Mouse (Mus musculus) v-Abl transformed pro-B cells (cell line): Measurements from ENCODE around the gene Tent5c.

Source experiments
- in situ Hi-C, 2 experiments: fragments of 400-800 bp; cut with MboI; formaldehyde crosslinking; loops; one replicate each; pipeline ENCODE4 v1.15.1; 2025; ENCODE audit not compliant: unreplicated experiment in 2 of 2

The Tent5c gene

DNA sequence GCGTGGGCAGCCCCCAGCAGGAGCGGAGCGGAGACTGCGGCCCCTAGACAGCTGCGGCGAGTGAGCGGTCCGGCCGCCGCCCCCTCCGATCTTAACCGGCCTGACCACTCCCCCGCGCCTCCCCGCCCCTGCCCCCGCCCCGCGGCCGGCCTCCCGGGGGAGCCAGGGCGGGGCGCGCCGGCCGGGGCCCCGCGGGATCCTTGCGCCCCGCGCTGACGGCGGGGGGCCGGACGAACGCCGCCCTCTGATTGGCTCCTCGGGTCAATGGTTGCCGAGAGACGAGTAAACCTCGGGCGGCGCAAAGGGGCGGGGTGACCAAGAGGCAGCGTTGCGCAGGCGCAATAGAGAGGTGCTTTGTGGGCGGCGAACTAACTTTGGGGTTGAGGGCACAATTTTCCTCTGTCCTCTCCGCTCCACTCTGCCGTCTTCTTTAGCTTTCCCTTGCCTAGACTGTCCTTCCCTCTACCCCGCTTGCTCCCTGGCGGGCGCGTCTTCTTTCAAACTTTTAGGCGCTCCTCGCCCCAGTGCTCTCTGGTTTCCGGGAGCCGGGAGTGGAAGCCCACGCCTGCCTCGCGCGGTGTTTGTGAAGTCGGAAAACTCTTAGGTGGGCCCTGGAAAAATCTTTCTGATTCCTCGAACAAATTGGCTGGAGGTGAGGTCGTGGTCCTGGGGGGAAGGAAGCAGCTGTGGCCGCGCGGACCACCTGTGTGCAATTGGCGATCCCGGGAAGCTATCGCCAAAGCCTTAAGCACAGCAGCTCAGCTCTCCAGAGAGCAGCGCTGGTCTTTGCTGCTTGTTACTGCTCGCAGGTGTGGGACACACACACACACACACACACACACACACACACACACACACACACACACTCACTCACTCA is at the start of gene Tent5c:
TSS of gene Tent5c (minus strand) at position 192 of the 877 bp plus-strand sequence.
- in situ Hi-C loops, result loop anchor here in 1 of 2 experiments (10.0 kb wide), 1 partner anchor 195 kb away; the partner anchor contains the start of gene Man1a2

DNA sequence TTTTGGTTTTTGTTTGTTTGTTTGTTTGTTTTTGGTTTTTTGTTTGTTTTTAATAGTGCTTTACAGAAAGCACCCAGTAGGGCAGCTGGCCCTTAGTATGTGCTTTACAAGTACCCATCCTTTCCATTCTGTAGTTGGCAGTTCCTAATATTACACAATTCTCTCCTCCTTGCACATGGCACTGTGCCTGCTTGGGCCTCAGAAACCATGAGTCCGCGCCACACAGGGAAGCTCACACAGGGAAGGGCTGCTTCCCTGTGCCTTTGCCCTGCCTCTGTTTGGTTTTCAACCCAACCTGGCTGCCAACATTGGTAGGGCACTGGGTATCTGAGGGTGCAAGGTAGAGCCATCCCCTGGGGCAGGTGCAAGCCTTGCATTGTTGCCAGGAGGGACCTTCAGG is 47.6 kb upstream of the Tent5c start:
- in situ Hi-C loops, result no loop called here

DNA sequence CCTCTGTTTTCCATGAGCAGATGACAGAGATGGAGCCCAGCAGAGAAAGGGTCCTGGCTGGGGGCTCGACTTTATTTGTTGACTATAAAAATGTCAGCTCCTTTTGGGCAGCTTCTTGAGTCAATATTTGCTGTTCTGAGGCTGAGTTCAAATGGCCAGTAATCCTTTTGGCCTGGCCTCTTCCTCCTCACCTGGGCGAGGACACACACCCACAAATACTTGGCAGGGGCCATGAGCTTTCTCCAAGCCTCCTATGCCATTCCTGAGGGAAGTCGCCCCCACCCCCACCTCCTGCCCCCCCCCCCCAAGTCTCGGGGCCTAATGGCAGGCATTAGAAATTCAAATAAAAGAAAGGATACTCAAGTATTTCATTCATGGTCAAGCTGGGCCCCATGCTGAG is 46.8 kb upstream of the Tent5c start:
- in situ Hi-C loops, result no loop called here

DNA sequence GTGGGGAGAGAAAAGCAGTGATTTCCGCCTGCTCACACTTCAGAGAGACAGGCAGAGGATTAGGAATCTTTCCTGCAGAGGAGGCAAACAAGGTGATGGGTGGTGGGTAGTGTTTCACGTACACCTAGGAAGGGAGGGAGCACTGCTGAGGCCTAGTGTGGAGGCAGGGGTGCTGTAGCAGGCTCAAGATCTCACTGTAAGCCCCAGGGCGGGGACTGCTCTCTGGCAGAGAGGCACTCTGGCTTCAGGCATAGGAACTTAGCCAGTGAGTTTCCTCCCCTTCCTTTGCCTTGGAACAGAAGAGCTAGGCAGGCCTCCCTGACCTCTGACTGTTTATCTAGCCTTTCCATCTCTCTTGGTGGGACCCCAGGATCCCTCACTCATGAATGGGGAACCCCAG is 46.2 kb upstream of the Tent5c start:
- in situ Hi-C loops, result no loop called here

DNA sequence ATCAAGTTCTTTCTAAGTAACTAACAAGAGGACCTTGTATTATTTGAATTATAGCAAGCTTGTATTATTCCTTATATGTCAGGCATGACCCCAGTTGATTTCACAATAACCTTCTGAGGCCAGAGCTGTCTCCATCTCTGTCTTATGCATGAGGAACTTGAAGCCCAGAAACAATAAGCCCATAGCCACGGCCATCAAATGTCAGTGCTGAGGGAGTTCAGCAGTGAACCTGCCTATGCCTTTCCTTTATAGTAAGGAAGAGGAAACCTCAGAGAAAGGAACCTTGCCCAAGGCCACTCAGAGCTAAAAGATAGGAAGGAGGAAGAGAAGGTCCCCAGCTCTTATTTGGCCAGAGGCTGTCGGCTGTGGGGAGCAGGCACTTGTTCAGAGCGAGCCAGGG is 45.3 kb upstream of the Tent5c start:
- in situ Hi-C loops, result no loop called here

DNA sequence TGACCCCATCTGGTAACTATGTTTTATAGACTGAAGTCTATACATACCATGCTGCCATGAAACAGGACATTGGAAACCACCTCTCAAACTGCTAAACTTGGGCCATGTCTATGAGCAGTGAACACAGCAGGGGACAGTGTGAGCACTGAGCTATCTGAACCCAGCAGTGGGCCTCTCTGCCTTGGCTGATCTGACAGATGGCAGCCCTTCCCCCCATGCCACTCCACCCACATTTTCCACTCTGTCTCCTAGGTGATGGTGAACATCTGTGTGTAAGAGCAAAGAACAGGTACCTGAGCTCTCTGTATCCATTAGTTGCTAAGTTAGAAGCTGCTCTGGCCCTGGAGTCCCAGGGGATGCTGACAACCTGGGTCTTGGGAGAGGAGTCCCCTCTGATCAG is 44.3 kb upstream of the Tent5c start:
- in situ Hi-C loops, result no loop called here

DNA sequence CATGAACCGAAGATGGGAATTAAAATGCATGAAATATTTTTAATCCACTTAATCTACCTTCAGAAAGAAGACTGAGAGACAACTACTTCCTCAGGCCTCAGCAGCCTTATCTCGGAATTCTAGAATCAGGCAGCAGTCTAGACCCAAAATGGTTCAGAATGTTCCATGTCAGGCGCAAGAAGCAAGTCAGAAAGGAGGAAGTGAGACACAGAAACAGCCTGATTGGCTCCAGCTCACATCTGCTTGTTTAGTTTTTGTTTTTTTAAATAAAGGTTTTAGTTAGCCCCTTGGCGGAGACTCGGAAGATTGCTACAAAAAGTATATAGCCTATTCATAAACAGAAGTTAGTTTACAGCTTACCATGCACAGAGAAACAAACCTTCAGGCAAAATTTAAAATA is 41.8 kb upstream of the Tent5c start:
- in situ Hi-C loops, result no loop called here

DNA sequence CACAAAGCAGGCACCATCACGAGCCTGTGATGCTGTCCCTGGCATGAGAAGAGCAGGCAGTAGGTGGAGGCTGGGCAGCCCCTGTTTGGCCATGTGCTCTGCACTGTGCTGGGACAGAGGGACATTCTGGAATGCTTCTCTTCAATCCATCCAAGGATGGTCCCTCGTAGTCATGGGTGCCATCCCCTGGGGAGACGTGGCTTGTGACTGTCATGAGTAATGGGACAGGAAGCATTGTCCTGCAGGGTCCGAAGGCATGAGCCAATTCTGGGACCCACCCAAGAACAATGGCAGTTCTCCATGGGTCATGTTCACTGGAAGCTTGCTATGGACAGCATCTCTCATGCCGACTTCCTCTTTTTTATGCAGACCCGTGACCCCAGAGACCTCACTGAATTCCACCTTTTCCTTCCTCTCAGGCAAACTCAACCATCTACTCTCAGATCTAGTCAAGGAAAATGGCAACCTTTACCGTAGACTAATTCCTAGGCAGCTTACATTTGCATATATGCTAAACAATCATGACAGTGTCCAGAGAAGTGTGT is 41.2 kb upstream of the Tent5c start:
- in situ Hi-C loops, result no loop called here

DNA sequence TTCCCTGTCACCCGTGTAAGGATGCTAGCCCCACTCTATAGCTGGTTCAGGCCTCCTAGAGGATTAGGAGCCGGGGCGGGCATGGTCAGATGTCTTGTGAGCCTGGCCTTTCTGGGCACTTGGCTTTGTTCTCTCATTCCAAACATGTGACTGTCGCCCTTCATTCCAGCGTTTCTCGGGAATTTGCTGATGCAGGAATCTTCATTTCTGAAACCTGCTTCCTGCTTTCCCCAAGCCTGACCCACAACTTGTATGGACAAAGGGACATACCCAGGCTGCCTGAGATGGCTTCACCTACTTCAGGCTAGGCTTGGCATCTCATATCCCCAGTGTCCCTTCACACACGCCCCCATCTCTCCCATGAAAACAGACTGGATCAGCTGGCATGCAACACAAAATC is 33.5 kb upstream of the Tent5c start:
- in situ Hi-C loops, result no loop called here

DNA sequence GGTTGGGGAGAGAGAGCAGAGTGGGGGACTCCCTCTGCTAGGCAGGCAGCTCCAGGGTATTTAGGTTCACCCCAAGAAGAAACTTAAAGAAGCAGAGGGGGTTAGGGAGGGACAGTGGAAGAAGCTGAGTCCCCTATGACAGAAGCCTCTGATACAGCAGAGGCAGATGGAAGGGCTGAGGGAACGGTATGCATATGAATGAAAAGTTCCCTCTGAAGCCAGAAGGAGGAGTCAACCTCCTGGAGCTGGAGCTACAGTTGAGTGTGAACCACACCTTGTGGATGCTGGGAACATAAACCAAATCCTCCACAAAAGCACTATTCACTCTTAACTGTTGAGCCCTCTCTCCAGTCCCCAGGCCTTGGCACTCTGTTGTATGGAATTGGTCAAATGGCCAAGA is 32.5 kb upstream of the Tent5c start:
- in situ Hi-C loops, result no loop called here

DNA sequence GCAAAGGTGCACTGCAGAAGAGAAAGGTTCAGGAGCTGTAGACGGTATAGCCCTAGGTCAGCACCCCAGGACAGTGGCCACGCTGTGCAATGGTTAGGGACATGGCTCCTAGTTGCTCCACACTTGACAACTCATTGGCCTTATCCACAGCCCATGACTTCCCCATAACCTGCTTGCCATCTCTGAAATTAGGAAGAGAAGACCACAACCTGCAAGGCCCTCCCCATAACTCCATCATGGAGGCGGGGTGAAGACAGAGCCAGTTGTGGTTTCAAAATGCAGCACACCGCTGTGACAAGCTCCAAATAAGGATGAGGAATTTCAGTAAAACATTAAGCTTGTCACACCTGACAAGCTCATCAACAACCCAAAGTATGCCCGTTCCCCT is 26.6 kb upstream of the Tent5c start:
- in situ Hi-C loops, result no loop called here

DNA sequence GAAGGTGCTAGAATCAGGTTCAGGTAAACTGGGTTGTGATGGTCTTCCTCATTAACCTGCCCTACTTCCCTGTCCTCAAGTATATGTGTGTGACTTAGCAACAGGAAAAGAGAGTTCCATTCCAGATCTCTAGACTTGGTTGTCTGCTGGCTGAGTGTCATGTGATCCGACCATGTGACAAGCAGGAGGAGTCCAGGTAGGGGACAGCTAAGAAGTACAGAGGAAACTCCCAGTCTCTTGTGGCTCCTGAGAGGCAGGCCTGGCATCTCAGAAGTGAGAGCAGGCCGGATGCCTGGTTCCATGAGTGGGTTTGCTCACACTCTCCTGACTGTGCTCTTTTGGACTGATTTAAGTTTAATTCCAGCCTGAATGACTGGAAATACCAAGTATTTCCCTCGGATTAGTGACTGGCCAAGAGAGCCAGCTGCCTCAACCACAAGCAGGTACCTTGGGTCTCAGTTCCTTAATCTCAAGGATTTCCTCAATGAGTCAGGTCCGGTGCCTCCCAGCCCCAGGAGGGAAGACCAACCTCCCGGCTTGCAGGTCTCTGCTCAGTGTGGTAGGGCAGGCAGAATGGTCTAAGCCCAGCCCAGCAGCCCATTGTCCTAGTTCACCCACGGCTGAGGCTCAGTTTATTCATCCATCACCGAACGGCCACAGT is 26.1 kb upstream of the Tent5c start:
- in situ Hi-C loops, result no loop called here

DNA sequence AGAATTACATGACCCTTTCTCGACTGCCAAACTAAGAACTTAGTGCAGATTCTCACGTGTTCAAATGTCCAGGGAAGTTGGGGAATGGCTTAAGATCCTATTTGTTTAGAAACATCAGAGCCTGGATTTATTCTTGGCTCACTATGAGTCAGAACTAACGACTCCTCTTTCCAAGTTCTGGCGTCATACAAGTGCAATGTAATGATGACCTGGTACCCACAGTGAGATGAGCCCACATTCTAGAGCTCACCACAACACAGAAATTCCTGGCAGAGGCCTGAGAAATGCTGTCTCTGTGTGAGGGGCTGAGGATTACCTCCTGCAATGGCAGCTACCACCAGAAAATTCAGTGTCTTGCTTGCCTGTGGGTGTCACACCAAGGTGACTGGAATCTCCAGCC is 18.1 kb upstream of the Tent5c start:
- in situ Hi-C loops, result no loop called here

DNA sequence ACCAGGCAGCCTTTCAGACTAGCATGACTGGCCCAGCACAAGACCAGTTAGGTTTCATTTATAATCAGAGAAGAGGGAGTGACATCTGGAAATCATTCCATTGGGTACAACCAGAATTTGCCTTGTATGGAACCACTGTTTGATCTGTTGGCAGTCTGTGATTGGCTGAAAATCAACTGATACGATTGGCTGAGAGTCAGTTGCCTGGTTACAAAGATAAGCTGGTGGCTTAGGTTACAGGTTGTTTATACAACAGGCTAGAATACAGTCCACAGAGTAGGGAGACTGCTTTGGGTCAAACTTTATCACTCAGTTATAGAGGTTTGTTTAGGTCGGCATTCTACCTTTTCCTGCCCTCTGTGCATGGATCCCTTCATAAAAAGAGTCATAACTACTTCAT is 17.6 kb upstream of the Tent5c start:
- in situ Hi-C loops, result no loop called here

DNA sequence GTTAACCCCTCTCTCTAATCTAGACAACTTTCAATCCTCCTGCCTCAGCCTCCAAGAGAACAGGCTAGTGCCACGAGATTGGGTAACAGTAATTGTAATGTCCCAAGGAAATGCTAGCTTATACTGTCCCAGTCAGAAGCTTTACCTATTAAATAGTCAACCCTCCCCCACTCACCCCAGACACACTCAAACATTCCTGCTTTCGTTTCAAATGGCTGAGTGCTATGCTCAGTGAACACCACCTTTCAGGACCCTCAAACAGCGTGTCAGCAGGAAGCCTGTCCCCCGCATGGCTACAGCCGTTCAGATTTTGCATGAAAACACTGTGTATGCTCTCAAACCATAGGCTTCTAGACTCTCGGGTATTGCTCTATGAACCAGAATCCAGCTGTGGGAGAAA is 14.8 kb upstream of the Tent5c start:
- in situ Hi-C loops, result no loop called here

DNA sequence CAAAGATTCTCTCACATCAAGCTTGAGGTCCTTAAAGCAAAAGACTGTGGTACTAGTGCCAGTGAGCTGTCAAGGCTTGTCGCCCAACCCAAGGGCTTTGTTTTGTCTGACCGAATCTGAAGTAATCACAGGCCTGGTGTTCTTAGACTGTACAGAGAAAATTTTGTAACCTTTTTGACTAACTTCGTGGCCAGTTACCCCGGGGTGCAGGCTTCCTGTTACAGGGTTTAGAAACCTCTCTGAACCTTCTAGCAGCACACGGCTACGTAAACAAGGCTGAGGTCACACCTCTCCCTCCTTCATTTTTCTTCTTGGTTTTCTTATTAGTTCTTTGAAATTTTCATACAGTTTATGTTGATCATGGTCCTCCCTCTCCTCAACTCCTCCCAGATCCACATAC is 13.4 kb upstream of the Tent5c start:
- in situ Hi-C loops, result no loop called here

DNA sequence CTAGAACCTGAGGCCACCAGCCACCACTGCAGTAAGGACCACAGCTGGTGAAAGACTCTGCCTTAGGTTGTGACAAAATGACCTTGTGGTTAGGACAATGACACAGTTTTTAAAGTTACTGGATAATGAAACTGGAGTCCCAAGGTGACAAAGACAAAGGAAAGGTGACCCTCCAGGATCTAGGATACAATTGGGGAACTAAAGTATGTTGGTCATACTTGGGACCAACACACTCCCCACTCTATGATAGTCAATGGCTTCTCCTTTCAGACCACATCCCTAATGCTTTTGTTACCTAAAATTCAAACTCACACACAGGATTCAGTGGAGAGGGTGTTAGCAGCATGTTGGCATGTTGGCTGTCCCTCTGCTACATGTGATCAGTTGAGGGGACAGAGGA is 12.8 kb upstream of the Tent5c start:
- in situ Hi-C loops, result no loop called here

DNA sequence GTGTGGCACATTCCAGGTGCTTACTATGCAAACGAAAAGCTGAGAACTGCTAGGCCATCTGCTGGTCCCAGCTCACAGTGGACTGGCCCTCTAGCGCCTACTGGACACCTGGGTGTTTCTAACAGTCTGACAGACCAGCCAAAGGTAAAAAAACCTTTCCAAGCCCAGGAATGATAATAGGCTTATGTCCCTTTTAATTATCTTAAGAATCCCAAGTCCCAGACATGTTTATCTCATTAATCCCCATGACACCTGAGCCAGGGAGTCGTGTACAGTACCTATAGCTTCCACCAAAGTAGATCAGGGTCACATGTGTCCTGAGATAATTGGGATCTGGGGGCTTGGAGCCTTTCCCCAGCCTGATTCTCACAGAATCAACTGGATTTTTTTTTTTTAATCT is 7.0 kb upstream of the Tent5c start:
- in situ Hi-C loops, result loop anchor here in 1 of 2 experiments (10.0 kb wide), 1 partner anchor 189 kb away; the partner anchor contains the start of gene Man1a2

DNA sequence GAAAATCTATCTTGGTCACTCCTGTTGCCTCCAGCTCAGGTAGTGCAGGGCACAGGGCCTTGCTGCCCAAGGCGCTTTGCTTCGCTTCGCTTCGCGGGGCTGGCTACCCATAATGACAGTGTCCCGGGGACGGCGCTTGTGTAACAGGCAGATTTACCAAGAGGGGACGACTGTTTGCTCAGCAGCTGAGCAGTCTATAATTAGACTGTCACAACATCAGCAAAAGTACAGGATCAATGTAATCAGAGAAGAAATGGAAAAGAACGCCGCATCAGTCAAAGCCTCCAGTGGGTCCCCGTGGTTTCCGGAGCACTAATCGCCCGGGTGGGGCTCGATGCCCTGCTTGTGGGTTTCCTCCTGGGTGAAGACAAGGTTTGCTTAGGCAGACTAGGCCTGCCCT is 6.3 kb upstream of the Tent5c start:
- in situ Hi-C loops, result loop anchor here in 1 of 2 experiments (10.0 kb wide), 1 partner anchor 189 kb away; the partner anchor contains the start of gene Man1a2

DNA sequence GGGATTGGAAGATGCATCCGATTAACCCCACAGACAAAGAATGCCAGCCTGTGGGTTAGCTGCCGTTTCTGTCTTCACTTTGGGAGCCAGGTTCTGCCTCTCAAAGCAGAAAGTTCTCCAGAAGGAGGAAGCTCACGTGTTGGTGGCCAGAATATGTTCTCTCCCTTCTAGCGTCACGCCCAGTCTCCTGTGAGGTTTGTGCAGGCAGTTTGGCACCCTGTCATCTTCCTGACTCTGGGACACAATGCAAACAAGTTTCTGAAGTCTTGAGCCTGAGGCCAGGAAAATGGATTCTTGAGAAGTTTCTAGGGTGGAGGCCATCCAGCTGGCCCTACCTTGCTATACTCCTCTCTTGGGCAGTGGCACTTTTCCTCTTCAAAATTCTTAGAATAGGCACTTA is 5.8 kb upstream of the Tent5c start:
- in situ Hi-C loops, result loop anchor here in 1 of 2 experiments (10.0 kb wide), 1 partner anchor 190 kb away; the partner anchor contains the start of gene Man1a2

DNA sequence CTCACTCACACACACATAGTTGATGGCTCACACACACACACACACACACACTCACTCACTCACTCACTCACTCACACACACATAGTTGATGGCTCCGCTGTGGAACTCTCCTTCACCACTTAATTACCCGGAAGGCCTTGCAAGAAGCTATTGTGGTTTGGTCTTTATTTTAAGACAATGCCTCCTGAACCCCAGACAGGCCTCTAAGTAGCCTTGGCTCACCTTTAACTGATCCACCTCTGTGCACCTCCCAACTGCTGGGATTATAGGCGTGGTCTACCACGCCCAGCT is 831 bp upstream of the Tent5c start:
- in situ Hi-C loops, result loop anchor here in 1 of 2 experiments (10.0 kb wide), 1 partner anchor 195 kb away; the partner anchor contains the start of gene Man1a2
